Mouse (Mus musculus) liver, adult (tissue): ENCODE data around the gene Hdac4.
A peak's percentile ranks its signal among the peaks of the same experiment; 100 is the strongest.

ENCODE experiments used
- GATA4 ChIP-seq: IDR thresholded peaks from 2 replicates; pipeline ENCODE4 v1.6.1; 2014; ENCODE audit warnings: mild to moderate bottlenecking, low read length; ENCODE audit not compliant: insufficient replicate concordance

Hdac4 gene

DNA sequence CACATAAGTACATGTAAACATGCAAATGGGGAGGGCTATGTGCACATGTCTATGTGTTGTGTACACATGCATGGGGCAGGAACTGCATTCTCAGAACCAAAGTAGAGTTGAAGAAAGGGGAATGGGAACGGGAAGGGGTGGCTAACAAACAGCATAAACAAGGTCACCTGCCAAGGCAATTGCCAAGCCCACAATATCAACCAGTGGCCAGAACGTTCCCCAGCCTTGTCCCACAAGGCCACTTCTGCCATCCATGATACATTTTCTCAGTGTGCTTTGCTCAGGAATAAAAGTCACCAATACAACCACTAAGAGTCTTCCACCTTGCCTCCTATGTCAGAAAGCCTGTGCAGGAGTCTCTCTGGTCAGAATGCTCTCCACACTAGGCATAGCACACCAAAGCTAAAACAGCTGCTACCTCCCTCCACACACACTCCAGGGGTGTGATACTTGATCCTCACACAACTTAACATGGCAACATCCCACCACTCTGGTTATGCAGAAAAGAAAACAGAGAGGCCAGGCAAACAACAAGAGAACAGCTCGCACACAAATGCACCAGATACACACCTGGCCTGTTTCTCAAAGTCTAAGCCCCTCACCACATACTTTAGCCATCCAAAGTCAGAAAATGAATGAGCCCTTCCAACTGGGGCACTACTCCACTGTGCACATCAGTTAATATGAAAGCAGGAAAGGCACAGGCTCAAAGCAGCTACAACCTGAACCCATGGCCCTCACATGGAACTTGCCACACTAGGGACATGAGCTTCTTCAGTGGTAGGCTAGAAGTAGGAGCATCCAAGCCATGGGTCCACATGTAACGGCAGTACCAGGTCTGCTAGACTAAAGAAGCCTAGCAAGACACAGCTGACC lies 26.4 kb downstream of the Hdac4 start:
- TF ChIP-seq GATA4 = no peak

- no peak for TF ChIP-seq GATA4
Observed at GRCm38 (mm10) chr1:92163932-92164331, 31.6 kb downstream of the Hdac4 start.

DNA sequence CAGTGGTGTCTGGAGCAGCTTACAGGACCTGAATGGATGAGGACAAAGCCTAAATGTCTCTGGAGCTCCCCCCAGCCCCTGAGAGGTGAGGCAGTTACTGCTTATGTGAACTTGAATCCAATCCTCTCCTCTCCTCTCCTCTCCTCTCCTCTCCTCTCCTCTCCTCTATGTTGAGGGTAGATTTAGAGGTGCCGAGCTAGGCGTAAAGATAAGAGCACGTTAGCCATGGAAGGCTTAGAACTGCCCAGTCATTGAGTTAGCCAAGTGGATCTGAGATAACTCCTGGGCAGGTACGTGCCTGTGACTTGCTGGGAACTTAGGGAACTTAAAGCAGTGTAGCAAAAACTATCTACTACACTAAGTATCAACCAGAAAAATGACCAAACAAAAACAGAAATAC lies 35.7 kb downstream of the Hdac4 start:
- TF ChIP-seq GATA4 = no peak

DNA sequence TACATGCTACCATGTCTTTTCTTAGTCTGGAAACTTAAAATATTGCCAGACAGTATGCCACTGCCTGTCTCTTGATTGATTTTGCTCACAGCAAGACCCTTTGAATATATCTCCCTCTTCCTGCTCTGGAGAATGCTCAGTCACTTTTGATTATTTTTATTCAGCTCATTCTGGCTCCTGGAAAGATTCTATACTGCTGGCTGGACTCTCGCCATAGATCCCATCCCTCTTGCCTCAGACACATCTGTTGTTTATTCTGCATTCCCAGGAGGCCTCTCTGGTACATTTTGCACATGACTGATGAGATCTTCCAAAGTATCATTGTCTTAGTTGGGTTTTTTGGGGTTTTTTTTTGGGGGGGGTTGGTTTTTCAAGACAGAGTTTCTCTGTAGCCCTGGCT lies 45.3 kb downstream of the Hdac4 start:
- TF ChIP-seq GATA4 = no peak

DNA sequence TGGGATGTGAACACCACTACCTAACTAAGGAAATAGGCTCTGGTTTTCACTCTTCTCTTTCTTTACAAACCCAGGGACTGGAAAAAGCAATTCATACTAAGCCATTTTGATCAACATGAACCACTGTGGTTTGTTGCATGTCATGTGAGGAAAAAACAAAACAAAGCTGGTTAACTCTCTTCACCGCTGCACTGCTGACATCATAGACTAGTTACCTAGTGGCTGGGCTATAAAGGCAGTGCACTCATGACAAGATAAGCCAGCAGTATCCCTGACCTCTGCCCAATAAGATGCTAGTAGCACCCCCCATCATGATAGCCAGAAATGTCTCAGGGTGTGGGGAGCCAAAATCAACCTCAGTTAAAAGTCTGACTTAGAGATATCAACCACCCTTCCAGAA lies 47.0 kb downstream of the Hdac4 start:
- no peak for TF ChIP-seq GATA4

DNA sequence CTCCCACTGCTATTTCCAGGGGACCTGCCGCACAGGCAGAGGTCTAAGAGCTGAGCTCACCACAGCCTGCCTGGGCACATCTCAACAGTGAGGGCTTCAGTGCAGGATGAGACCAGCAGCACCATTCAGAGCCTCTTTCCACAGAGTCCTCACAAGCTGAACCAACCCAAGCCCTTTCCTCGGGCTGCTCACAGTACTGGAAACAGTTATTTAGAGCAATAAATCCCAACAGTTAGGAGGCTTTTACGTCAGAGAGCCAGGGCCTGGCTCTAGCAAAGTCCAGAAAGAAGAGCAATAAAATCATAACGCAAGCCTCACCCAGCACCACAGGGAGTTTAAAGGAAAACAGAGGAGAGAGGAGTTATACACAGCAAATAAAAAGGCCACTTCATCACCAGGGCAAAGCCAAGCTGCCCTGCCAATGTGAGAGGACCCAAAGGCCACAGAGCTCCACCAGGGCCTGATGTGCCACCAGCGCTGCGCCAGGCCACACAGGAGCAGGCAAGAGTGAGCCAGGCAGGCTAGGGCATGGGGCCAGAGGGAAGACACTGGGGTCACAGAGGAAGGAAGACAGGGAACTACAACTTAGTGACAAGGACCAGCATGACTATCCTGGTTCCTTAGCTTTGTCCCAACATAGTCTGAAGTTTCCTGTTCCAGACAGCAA lies 50.5 kb downstream of the Hdac4 start:
- no peak for TF ChIP-seq GATA4

DNA sequence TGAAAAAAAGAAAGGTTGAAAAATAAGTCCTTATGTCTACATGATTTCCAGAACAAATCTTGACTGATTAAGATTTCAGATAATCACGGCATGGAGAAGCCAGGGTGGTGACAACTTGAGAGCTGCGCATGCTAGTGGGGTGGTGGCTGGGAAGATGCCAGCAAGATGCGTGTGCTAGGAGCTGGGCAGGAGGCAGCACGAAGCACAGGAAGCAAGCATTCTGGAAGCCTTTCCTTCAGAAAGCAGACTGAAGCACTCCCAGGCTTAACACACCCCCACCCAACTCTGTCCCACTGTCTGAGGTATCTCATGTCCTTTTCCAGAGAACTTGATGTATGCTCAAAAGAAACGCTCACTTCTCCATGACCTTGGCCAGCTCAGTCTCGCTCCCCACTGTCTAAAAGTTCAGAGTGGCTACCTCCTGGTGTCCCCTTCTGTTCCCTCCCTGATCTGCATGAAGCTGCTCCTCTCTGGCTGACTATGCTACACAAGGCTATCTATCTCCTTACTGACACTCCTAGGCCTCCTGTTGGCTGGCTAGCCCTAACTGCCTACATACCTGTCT lies 52.1 kb downstream of the Hdac4 start:
- no peak for TF ChIP-seq GATA4

DNA sequence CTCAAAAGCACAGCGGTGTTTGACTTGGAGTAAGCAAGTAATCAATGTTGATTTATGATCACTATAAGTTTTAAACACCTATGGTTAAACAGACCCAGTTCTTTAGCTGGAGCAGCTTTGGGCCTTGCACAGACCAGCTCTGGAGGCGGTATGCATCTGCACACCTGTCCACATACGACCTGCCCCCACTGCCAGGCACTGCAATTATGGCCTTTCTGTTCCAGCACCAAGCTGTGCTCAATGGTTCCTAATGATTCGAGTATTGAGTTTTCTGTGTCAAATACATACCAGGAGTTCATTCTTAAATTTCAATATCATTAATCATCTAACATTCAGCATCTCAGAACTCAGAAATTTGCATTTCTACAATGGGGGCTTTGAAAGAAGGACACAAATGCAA lies 52.7 kb downstream of the Hdac4 start:
- no peak for TF ChIP-seq GATA4

- no peak for TF ChIP-seq GATA4
Observed at GRCm38 (mm10) chr1:92139001-92139400, 56.5 kb downstream of the Hdac4 start.

- TF ChIP-seq GATA4 = peak; percentile 74
Observed at GRCm38 (mm10) chr1:92137136-92137848, 58.2 kb downstream of the Hdac4 start.

GRCm38 (mm10) chr1:92136362-92136761 lies 59.1 kb downstream of the Hdac4 start:
- no peak for TF ChIP-seq GATA4

DNA sequence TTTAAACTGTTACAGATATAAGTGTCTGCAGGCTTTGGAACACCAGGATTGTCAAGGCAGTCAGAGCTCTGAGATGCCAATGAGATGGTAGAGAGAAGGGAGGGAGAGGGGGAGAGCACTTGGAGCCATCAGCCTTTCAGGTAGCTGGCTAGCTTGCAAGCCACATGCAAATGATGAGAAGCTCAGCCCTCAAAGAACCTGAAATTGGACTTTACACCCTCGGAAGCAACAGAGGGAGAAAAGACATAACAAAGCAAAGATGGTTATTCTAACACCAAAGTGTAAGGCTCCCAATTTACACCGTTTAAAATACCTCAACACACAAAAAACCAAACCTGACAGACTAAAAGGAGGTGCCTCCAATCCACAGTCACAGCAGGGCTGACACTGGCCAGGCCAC lies 63.3 kb downstream of the Hdac4 start:
- no peak for TF ChIP-seq GATA4

- no peak for TF ChIP-seq GATA4
Observed at GRCm38 (mm10) chr1:92130470-92131100, 64.9 kb downstream of the Hdac4 start.

- no peak for TF ChIP-seq GATA4
Observed at GRCm38 (mm10) chr1:92129751-92130150, 65.7 kb downstream of the Hdac4 start.

DNA sequence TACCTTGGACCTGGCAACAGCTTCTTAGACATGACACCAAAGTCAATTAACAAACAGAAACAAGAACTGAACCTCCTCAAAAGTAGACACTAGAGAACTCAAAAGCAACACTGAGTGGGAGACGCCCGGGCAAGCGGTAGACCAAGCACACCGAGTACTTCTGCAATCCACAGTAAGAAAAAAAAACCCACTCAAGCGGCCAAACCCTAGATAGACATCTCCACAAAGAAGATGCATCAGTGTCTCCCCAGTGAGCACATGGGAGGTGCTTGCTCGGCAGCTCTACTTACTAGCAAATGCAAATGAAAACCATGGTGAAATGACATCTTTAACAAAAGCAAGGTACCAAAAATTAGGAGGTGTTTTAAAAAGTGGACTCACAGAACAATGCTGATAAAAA lies 67.7 kb downstream of the Hdac4 start:
- TF ChIP-seq GATA4 = no peak
